Mouse (Mus musculus): ENCODE measurements around the gene Spcs1. TPM values are rescaled to one million over a fixed set of nuclear protein-coding genes. Genes with fewer than 3 reads are reported as not detected.
A peak's percentile ranks its signal among the peaks of the same experiment; 100 is the strongest.

Spcs1 gene
- total and polyA plus RNA-seq, 3 experiments: 188 to 419 (median 208) TPM

GRCm38 (mm10) chr14:31018860-31019291 is 17.4 kb upstream of the Spcs1 start, which contains the start of the genes Pbrm1 and Gnl3 (continued):
- TF ChIP-seq GABPA (IDR thresholded peaks at IDR 0.05; ENCODE audit: low read depth, low read length): no peak
- TF ChIP-seq RCOR1 (IDR thresholded peaks at IDR 0.05; ENCODE audit: low read depth, low read length): no peak
- no peak for TF ChIP-seq UBTF (IDR thresholded peaks at IDR 0.05; ENCODE audit: borderline replicate concordance, insufficient read depth, low read depth, low read length)
- no peak for TF ChIP-seq CHD1 (IDR thresholded peaks at IDR 0.05; ENCODE audit: low read depth, low read length)
- TF ChIP-seq MAFK (IDR thresholded peaks at IDR 0.05; ENCODE audit: borderline replicate concordance, low read depth, low read length): no peak
- no peak for TF ChIP-seq MEF2A (IDR thresholded peaks at IDR 0.05; ENCODE audit: extremely low read depth, insufficient replicate concordance, low read depth, low read length, poor library complexity, severe bottlenecking)
- peak; percentile 66; the same call in 1 of the 2 replicates for TF ChIP-seq TCF12 (IDR thresholded peaks at IDR 0.05; ENCODE audit: low read depth, low read length)
- peak; percentile 82; the same call in 1 of the 2 replicates for TF ChIP-seq BHLHE40 (IDR thresholded peaks at IDR 0.05; ENCODE audit: borderline replicate concordance, low read depth, low read length)
- 0 out of 6 replicates have a peak, but pooled peaks of 1 of the 3 experiments have one; percentile 3 for TF ChIP-seq CTCF (IDR thresholded peaks at IDR 0.05 in 2 of 3, conservative IDR thresholded peaks at IDR 0.05 in 1 of 3; ENCODE audit: control insufficient read depth in 1 of 3, insufficient read depth in 1 of 3, low read depth in 2 of 3, low read length in 3 of 3, poor library complexity in 1 of 3, severe bottlenecking in 1 of 3)
- TF ChIP-seq MYB (IDR thresholded peaks at IDR 0.05; ENCODE audit: low read depth, low read length): no peak
- TF ChIP-seq GATA1 (IDR thresholded peaks at IDR 0.05; ENCODE audit: low read depth, low read length): no peak
- TF ChIP-seq SIN3A (IDR thresholded peaks at IDR 0.05; ENCODE audit: low read length): peak; percentile 96

DNA sequence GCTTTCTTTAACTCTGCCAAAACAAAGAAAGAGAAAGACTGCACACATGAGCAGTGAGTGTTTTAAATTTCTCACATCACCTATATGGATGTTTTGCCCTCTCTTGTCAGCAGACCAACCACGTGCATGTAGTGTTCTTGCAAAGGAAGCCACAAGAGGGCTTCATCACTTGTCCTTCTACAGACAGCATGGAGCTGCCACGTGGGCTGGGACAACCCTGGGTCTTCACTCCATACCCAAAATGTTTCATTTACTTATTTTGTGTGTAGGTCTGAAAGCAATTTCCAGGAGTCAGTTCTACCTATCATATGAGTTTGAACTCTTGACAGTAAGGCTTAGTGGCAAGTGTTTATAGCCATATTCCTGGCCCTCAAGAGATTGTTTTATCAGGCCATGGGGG is 16.4 kb upstream of the Spcs1 start:
- peak; percentile 79 for DNase-seq (ENCODE audit: low read depth, low spot score)
- TF ChIP-seq ZMIZ1 (IDR thresholded peaks at IDR 0.05; ENCODE audit: low read depth, low read length): no peak
- TF ChIP-seq USF1 (IDR thresholded peaks at IDR 0.05; ENCODE audit: low read depth, low read length): peak; percentile 70
- no peak for TF ChIP-seq NELFE (IDR thresholded peaks at IDR 0.05; ENCODE audit: low read depth, low read length)
- TF ChIP-seq TBP (IDR thresholded peaks at IDR 0.05; ENCODE audit: low read depth, low read length): 0 out of 2 replicates have a peak, but pooled peaks have one; percentile 8
- 0 out of 2 replicates have a peak, but pooled peaks have one; percentile 1 for TF ChIP-seq CHD1 (IDR thresholded peaks at IDR 0.05; ENCODE audit: low read depth, low read length)
- TF ChIP-seq MAX (IDR thresholded peaks at IDR 0.05; ENCODE audit: low read length): peak; percentile 99
- peak; percentile 10 to 34 (median 28); a peak in 4 of 6 replicates for TF ChIP-seq CTCF (IDR thresholded peaks at IDR 0.05 in 2 of 3, conservative IDR thresholded peaks at IDR 0.05 in 1 of 3; ENCODE audit: control insufficient read depth in 1 of 3, insufficient read depth in 1 of 3, low read depth in 2 of 3, low read length in 3 of 3, poor library complexity in 1 of 3, severe bottlenecking in 1 of 3)
- no peak for TF ChIP-seq GATA1 (IDR thresholded peaks at IDR 0.05; ENCODE audit: low read depth, low read length)
- TF ChIP-seq KAT2A (conservative IDR thresholded peaks at IDR 0.05; ENCODE audit: low read depth, low read length): no peak
- TF ChIP-seq USF2 (IDR thresholded peaks at IDR 0.05; ENCODE audit: borderline replicate concordance in 1 of 2, insufficient read depth in 1 of 2, low read depth in 1 of 2, low read length in 2 of 2): no peak
- no peak for TF ChIP-seq MYB (IDR thresholded peaks at IDR 0.05; ENCODE audit: low read depth, low read length)
- no peak for TF ChIP-seq SMC3 (IDR thresholded peaks at IDR 0.05; ENCODE audit: low read depth, low read length)
- no peak for TF ChIP-seq E2F4 (IDR thresholded peaks at IDR 0.05; ENCODE audit: borderline replicate concordance, low read depth, low read length)
- no peak for TF ChIP-seq ELF1 (IDR thresholded peaks at IDR 0.05; ENCODE audit: low read depth, low read length)
- peak; percentile 100 for TF ChIP-seq MXI1 (IDR thresholded peaks at IDR 0.05; ENCODE audit: low read depth, low read length)
- TF ChIP-seq SIN3A (IDR thresholded peaks at IDR 0.05; ENCODE audit: low read length): peak; percentile 98
- TF ChIP-seq GABPA (IDR thresholded peaks at IDR 0.05; ENCODE audit: low read depth, low read length): no peak
- no peak for TF ChIP-seq NRF1 (IDR thresholded peaks at IDR 0.05; ENCODE audit: insufficient read depth, low read depth, low read length, poor library complexity, severe bottlenecking)
- TF ChIP-seq MYC (IDR thresholded peaks at IDR 0.05; ENCODE audit: low read depth, low read length): peak; percentile 100
- TF ChIP-seq POLR2AphosphoS2 (IDR thresholded peaks at IDR 0.05; ENCODE audit: low read length): no peak
- no peak for TF ChIP-seq EP300 (IDR thresholded peaks at IDR 0.05; ENCODE audit: low read depth in 1 of 2, low read length in 2 of 2)
- TF ChIP-seq HCFC1 (IDR thresholded peaks at IDR 0.05; ENCODE audit: low read depth, low read length): peak; percentile 42; the same call in 1 of the 2 replicates
- no peak for TF ChIP-seq ETS1 (IDR thresholded peaks at IDR 0.05; ENCODE audit: low read depth, low read length)
- TF ChIP-seq TCF12 (IDR thresholded peaks at IDR 0.05; ENCODE audit: low read depth, low read length): no peak
- no peak for TF ChIP-seq ZNF384 (IDR thresholded peaks at IDR 0.05; ENCODE audit: low read depth, low read length)
- TF ChIP-seq RAD21 (IDR thresholded peaks at IDR 0.05; ENCODE audit: low read depth, low read length): no peak
- TF ChIP-seq RCOR1 (IDR thresholded peaks at IDR 0.05; ENCODE audit: low read depth, low read length): no peak
- TF ChIP-seq POLR2A (IDR thresholded peaks at IDR 0.05; ENCODE audit: control insufficient read depth in 1 of 2, insufficient read depth in 1 of 2, low read depth in 1 of 2, low read length in 2 of 2, poor library complexity in 1 of 2): peak in 1 of 2 experiments; percentile 39; a peak in 1 of 4 replicates
- TF ChIP-seq MAFK (IDR thresholded peaks at IDR 0.05; ENCODE audit: borderline replicate concordance, low read depth, low read length): no peak

More for the DNA sequence above, 16.4 kb upstream of the Spcs1 start:
- peak overlapping the region; percentile 84 for H3K27ac ChIP-seq (ENCODE audit: control insufficient read depth, low read depth, low read length)
- peaks cover 39 to 51% of the 10 kb centered on the region in 2 experiments for H3K36me3 ChIP-seq (ENCODE audit: control insufficient read depth in 1 of 2, insufficient read depth in 2 of 2, low read length in 2 of 2)
- H3K79me2 ChIP-seq (ENCODE audit: control insufficient read depth, insufficient read depth, low read length, poor library complexity): peaks cover 50% of the 10 kb centered on the region
- H3K4me3 ChIP-seq (ENCODE audit: control insufficient read depth in 1 of 2, insufficient read depth in 1 of 2, low read depth in 2 of 2, low read length in 2 of 2): peak overlapping the region; percentile 90 to 92
- no peaks in the 10 kb centered on the region for H3K27me3 ChIP-seq (ENCODE audit: control insufficient read depth in 1 of 2, insufficient read depth in 2 of 2, low read length in 2 of 2)
- H3K4me1 ChIP-seq (ENCODE audit: control insufficient read depth in 1 of 2, insufficient read depth in 2 of 2, low read length in 2 of 2): peaks cover 21 to 23% of the 10 kb centered on the region in 2 experiments
- H3K9ac ChIP-seq (ENCODE audit: control insufficient read depth, low read depth, low read length, poor library complexity, severe bottlenecking): peak overlapping the region; percentile 97
- no peaks in the 10 kb centered on the region for H3K9me3 ChIP-seq (replicated peaks; ENCODE audit: insufficient read depth, low read length)
